Mouse (Mus musculus) urinary bladder, postnatal 14 days (tissue): ENCODE results near the gene Asb4.
A peak's percentile ranks its signal among the peaks of the same experiment; 100 is the strongest.

Source experiments
- DNase-seq: peaks from one replicate; pipeline ENCODE4 v3.0.0; 2021; ENCODE audit warnings: low spot score

The Asb4 gene

DNA sequence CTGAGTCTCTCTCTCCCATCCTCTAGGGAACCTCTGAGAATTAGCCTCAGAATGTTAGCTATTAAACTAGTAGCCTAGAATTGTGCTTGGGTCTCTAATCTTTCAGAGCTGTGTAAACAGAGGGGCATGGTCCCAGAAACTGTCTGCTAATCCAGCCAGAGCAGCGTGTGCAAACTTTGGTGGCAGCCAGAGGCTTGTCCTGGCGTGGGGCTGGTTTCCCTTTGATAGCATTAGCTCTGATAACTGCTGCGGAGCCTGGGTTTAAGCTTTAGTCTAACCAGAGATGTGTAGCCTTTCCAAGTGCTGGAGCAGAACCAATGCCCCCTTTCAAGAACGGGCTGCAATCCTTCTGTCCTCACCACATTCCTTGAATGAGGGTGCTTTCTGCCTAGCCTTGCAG, 11.8 kb downstream of the Asb4 start:
- DNase-seq, result no peak

DNA sequence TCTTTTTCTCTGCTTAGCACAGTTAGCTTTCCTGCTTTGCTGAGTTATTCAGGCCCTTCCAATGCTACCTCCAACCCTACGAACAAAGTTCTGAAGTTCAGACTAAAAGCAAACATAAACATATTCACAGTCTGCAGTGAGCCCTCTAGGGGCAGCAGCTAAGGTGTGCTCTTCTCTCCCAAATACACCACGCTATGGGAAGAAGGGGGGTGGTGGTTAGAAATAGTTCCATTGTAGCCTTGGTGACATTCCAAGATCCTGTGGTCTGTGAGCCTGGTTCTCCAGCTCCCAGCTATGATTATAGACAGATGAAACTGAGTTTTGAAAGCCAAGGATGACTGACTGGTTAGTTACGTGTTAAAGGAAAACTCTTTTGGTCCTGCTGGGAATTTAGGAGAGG, 13.6 kb downstream of the Asb4 start:
- no peak for DNase-seq

DNA sequence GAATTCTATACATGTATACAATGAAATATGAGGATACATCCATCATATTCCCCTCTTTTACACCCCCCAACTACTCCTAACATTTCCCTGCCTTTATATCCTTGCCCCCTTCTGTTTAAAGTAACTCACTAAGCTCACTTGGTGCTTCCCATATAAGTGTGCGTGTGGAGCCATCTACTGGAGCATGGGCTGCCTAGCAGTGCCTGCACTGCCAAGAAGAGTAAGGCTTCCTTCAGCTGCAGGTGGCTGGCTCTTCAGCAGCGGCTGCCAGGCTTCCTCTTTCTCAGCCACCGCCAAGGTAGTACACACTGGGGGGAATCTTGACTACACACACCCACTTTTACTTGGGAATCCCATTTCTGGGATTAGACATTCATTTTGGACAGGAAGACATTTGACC, 18.2 kb downstream of the Asb4 start:
- peak; percentile 65 for DNase-seq

DNA sequence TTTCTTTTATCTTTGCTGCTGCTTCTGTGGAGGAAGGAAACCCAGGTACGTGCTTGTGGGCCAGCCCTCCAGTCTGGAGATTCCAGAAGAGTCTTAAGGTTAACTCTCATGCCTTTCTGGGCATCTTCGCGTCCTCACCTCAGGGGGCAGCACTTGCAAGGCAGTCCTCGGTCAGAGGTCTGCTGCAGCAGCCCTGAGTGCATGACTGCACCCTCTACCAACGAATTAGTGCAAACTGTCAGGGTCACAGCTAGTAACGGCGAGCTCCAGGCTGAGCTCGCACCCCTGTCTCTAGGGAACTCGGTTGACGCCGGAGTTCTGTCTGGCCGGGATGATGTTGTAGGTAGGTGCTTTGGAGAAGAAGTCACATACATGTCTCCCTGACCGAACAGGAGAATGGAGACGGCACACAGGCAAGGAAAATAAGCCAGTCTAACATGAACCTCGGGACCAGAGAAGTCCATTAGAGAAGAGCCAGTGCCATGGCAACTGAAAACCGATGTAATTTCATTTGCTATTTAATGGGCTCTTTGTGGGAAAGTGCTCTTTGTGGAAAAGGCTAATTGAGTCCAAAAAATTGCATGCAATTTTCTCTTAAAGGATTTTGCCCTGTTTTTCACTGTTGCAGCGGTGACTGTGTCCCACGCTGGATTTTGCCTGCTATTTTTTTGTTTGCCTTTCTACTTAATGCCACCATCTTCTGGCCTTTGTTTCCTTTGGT, 20.1 kb downstream of the Asb4 start:
- DNase-seq, result no peak

DNA sequence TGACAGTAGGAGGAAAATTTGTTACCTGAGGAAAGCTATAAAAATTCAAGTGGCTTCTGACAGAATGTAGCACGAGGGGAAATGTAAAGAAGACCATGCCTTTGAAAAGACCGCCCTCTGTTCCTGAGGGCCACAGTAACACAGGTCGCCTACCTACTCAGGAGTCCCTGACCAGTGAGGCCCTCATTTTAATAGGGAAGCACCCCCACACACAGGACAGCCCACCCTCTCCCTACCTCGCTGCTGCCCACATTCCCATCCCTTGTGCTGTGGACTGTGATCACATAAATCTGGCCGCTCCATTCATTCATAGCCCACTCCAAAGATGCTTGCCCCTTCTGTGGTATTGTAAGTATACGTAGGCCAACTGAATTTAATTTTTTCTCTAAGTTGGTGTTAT, 20.8 kb downstream of the Asb4 start:
- no peak for DNase-seq

DNA sequence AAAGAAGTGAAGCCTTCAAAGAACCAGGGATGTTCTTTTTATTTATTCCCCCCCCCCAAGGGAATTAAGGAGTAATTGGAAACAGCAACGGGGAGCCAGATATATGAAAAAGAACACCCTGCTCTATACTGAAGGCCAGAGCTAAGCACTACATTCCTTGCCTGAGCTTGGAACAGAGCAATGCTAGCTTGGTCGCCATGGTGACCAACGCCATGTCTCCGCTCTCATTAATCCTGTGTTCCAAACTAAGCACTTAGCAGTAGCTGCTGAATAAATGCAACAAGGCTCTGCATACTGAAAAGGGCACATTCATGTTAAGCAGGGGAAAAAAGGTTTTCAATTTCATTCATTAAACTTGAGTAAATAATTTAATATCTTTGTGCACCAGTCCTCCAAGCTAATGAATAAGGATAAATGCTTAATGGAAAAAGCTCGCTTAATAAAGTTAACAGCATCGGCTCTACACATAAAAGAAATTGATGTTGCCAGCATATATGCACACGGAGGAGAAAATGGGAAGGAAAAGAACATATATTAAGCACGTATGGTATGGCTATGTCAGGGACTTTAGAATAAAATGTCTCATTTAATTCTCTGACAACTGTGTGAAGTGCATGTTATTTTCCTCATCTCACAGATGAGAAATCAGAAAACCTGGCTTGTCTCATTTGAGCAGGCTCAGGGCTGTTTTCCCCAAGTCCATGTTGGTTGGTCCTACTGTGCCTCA, 25.4 kb downstream of the Asb4 start:
- no peak for DNase-seq

DNA sequence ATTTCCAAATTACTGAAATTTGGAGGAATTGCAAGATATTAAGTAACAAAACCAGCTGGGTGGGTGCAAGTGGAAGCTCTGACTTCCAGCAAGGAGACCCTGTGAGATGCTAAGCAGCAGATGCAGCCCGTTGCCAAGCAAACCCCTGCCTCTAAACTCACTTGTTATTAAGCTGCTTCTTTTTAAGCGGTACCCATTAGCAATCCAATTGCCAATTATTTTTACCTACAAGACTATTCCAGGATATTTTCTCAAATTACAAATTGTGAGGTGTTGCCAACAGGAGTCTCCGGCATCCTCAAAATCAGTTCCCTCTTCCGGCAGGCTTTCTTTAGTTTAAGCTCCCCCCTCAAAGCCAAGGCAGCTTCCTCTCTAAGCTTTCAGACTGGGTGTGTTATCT, 26.5 kb downstream of the Asb4 start:
- DNase-seq, result no peak

DNA sequence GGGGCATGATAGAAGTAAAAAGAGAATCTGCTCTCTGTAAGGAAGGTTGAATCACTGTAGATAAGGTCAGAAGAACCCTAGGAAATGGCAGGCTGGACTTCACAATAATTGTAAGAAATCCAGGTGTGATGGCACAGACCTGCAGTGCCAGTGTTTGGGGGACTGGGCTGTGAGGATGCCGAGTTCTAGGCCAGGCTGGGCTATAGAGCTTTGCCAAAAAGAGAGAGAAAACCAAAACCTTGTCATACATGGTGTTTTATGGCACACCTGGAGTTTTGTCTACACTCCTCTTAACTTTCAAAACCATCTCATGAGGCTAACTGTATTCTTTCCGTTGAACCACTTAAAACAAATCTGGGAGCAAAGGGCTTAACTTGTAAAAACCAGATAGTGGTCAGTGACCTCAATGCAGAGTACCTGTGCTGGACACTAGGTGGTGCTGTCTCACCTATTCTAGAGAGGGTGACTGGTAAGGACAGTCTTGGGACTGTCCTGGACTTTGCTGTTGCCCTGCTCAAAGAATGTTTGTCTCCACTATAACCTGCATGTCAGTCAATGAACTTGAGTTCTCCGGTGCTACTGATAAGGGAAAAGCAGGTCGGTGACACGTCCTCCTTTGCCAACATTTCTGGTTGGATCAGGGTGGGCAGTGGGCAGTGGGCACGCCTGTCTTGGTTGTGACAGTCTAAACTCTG, 27.7 kb downstream of the Asb4 start:
- peak; percentile 86 for DNase-seq

DNA sequence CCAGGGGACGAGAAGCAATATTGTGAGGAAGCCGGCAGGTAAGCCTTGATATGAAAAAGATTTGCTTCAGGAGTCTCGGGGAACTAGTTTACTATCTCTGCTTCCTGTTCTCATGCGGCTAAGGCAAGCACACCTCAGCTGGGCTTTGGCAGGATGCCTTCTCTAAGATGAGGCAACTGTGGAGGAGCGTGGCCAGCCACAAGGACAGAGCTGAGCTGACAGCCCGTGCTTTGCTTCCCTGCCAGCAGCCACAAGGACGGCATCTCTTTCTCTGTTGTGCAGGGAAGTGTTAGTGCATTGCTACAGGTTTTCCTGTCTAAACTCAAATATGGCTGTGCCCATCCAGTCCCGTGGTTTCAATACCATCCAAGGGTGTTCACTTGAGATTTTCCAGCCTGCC, 30.1 kb downstream of the Asb4 start:
- peak; percentile 50 for DNase-seq

DNA sequence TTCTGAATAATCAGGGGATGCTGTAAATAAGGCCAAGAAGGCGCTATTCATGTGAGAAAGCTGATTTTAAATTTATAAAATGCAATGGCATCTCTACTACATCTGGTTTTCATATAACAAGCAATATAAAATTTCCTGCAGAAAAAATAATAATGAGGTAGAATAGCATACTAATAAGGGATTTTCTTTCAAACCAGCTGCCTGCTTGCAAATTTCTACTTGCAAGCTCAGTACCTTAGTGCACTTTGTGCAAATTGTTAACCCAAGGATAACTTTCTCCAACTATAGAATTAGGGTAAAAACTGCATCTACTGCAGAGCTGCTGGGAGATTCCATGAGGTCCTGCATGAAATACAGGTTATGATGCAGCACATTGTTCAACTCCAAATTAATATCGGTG, 38.3 kb downstream of the Asb4 start:
- no peak for DNase-seq

DNA sequence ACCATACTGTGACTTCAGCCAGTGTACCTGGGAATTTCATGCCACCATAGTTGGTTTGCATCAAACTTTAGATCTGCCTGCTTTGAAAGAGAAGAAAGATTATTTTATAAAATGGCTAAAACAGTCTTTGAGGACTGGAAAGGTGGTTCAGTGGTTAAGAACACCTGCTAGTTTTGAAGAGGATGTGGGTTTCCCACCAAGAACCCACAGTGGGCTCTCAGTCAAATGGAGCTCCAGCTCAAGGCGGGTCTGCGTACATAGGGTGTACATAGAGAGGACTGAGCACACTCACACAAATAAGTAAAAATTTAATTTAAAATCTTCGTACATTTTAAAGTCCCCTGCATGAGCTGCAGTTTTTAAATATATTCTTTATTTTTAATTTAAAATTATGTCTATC, 39.2 kb downstream of the Asb4 start:
- no peak for DNase-seq

DNA sequence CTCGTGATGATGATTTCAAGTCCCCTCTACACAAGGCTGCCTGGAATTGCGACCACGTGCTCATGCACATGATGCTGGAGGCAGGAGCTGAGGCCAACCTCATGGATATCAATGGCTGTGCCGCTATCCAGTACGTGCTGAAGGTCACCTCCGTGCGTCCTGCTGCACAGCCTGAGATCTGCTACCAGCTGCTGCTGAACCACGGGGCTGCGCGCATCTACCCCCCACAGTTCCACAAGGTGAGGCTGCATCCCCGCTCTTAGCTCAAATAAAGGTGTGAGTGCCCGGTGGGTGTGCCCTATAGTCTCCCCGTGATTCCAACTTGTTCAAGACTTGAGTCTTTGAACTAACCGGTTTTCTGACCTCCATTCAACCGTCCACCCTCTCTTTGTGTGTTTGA, 40.4 kb downstream of the Asb4 start:
- no peak for DNase-seq

DNA sequence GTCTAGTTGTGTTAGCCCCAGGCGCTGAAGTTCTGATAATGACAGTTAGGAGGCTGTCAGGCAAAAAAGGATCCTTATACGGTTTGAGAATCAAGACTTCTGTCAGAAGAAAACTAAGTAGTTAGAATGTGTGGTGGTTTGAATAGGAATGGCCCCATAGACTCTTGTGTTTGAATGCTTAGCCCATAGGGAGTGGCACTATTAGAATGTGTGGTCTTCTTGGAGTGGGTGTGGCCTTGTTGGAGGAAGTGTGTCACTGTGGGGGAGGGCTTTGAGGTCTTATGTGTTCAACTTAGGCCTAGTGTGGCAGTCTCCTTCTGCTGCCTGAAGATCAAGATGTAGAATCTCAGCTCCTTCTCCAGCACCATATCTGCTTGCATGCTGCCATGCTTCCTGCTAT, 43.8 kb downstream of the Asb4 start:
- DNase-seq, result no peak

DNA sequence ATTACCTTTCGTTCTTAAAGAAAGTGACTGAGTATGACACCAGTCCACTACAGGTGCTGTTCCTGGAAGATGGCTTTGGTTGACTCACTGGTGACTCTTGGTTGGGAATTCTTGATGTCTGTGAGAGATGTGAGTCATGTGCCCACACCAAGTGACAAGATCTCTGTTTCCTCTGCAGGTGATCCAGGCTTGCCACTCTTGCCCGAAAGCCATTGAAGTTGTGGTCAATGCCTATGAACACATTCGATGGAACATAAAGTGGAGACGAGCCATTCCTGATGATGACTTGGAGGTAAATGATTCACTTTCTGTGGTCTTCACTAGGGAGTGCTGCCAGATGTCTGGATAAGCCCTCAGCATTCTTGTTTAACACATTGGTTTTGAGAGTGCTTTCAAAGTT, 46.4 kb downstream of the Asb4 start:
- DNase-seq, result no peak

DNA sequence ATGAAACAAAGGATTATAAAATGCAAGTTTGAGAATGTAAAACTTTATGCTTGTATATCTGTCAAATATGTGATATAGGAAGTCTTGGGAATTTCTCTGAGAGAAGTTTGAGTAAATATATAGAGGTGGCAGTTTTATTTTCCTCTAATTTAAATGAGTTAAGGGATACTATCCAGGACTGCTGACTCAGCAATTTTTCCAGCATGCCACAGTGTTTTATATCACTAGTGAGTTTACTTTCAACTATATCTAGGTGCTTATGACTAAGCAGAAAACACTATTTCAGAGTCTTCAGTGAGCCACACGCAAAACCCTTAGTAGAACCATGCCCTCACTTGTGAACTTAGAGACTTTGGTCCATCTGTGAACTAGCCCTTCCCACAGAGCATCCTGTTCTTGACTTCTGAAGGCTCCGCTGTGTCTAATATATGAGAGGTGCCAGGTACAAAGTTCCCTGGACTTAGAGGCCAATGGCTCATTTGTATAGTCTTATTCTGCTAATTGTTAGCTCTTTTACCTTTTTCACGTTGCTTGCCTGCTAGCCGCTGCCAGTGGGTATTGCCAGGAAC, 46.9 kb downstream of the Asb4 start:
- DNase-seq, result no peak

DNA sequence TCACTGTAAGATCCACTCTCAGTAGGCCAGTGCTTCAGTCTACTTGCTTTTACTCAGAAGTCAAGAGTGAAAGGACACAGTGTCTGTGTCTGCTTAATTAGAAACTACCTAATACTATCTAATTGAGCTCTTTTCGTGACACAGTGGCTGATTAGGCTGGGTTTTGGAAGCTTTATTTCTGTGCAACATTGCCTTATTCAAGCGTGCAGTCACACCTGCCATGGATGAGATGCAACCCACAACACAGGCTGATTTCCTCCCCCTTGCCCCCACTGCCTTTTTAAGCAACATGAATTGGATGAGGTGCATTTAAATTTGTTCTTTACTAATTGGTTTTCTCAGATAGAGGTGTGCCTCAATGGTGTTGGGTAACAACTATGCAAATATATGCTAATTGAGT, 50.7 kb downstream of the Asb4 start:
- DNase-seq, result no peak

DNA sequence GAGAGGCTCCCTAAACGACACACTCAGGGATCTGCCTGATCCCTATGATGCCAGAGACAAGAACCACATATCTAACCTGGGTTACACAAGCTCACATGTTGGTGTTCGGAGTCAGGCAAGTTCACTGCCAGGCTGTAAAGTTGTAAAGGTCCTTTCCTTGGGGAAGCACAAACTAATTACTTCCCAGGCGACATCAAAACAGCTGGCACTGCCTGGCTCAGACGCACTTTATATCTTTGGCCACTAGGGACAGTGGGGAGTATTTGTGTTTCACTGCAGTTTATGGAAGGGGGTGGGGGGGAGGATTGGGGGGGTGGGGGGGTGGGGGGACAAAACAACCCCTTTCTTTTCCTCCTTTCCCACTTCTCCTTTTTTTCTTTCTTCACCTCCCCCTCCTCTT, 54.6 kb downstream of the Asb4 start:
- DNase-seq, result no peak

DNA sequence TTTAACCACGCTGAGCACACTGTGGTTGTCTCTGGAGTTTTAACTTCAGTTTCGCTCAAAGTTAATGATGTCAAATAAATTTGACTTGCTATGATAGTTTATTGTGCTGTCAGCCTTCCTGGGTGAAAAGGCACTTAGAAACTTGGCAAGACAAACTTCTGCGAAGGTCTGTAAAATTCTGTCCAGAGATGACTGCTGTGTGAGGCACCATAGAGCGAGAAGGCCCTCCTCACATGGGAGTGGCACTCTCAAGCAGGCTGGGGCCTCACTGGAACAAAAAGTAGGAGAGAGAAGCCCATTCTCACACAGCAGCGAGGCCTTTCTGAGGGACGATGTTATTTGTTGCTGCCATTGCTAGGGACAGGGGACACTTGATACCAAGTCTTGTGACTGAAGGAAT, 58.0 kb downstream of the Asb4 start:
- no peak for DNase-seq

DNA sequence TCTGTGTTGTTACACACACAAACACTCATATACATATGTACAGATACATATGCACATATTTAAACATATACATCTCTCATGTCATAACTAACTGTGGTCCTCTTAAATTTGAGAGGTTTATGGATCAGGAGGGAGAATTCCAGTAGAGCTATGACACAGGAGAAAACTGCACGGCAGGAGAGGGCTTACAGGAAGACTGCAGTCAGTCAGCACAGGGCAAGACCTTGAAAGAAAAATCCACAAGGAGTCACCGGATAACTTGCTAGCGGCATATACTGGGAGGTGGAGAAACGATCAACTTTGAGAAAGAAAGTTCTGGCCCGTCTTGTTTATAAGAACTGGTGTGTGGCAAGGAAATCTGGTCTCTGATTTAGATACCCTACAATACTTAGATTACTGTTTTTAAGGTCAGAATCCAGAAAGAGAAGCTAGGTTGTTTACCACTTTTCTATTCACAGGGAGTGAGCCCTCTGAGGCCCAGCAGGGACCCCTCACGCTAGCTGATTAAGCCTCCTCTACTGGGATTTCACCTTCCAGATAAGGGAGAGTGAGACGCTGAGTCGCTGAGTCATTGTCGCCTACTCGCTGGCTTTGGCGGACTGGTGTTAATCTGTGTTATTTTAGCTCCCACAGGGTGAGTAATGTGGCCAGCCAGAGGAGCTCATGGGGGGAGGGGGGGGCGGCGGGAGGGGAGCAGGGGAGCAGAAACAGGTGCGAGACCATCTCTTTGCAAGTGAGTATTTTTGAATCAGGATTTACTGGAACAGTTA, 59.3 kb downstream of the Asb4 start:
- DNase-seq, result peak; percentile 49

DNA sequence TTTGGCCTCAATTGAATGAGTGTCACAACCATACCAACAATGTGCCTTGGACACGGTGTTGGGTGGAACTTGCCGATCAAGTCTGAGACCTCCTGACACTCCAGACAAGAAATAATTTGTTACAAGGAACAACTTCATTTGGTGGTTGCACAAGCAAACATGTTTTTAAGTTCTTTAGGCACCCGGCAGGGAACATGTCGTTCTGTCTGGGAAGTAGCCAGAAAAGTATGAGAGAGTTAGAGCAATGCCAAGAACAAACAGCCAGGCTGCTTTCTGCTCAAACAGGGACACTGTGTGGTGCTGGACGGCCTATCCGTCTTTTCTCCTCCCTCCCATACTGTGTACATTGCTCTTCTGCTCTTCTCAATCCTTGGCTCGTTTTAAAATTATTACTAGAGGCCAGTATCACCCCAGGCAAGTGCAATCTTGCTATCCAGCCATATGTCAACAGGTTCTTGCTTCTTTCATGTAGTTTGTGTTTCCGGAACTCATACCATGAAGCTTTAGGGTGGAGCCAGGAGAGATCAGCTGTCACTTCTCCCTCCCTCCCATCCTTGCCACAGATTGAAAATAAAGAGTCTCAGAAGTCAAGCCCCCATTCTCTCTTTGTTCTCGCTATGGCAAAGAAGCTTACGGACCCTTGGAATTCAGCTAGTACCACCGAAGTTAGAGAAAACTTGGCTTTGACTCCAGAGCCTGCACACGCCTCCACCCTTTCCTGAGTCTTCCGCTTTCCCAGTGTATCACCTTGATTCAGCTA, 60.1 kb downstream of the Asb4 start:
- DNase-seq, result peak; percentile 32

DNA sequence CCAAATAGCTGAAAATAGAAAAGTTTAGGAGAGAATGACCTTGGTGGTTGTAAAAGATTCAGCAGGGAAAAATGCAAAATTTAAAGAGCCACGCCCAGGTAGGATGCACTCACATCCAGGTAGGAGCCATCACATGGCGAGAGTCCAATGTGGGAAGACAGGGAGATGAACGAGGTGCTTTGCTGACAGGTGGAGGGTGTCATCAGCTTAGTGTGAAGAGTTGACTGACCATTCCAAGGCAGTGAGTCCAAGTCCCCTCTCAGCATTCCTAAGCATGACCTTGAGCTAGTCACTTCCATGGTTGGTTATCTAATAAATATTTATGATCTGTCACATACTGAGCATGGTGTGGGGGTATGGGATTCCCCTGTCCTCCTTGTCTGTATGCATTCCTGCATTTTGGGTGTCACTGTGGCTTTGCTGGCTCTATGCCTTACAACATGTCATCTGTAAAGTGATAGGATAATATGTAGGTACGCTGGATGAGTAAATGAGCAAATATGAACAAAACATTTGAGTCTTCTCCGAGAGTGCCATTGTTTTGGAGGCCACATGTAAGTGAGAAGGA, 61.2 kb downstream of the Asb4 start:
- DNase-seq, result no peak
